Mouse (Mus musculus) T-helper 1 cell (primary cell): Measurements from ENCODE around the gene Zdhhc4.

Experiments
- in situ Hi-C: fragments of 300-600 bp; cut with MboI, MseI; formaldehyde crosslinking; loops from one replicate; pipeline ENCODE4 v1.15.1; 2025; ENCODE audit warnings: high pct_unique_total_duplicates

Gene Zdhhc4

GRCm38 (mm10) chr5:143328690-143329495 lies at the start of gene Zdhhc4:
Gene Zdhhc4 (minus strand): TSS chr5:143329256.
- in situ Hi-C loops: no loop called here

DNA sequence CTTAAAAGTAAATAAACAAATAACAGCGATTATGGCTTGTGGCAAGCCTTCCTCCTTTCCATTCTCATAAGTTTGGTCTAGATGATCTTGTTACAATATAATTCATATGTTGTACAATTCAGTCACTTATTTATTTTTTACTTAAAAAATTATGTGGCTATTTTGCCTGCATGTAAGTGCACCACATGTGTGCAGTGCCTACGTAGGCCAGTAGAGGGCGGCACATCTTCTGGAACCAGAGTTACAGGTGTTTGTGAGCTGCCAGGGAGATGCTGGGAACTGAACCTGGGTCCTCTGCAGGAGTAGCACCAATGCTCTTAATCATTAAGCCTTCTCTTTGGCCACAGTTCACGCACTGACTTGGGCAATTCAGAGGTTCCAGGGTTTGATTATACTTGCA lies 47.1 kb upstream of the Zdhhc4 start:
- in situ Hi-C loops: no loop called here

GRCm38 (mm10) chr5:143375242-143375641 lies 46.2 kb upstream of the Zdhhc4 start:
- in situ Hi-C loops: no loop called here

GRCm38 (mm10) chr5:143372818-143373217 lies 43.8 kb upstream of the Zdhhc4 start:
- in situ Hi-C loops: no loop called here

DNA sequence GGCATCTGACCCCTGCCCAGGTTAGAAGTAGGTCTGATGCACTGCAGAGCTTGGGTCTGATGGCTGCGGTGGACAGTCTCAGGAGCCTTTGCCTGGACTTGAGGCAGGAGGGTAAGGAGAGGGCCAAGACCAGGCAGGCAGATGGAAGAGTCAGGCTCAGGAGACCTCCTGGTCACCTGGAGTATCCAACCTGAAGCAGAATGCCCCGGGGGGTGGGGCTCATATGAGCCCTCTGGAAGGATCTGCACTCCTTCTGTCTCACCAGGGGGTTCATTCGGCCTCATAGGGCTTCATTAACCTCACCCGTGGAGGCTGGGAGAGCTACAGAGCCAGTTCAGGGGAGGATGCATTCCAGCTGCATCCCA lies 42.1 kb upstream of the Zdhhc4 start:
- in situ Hi-C loops: no loop called here

DNA sequence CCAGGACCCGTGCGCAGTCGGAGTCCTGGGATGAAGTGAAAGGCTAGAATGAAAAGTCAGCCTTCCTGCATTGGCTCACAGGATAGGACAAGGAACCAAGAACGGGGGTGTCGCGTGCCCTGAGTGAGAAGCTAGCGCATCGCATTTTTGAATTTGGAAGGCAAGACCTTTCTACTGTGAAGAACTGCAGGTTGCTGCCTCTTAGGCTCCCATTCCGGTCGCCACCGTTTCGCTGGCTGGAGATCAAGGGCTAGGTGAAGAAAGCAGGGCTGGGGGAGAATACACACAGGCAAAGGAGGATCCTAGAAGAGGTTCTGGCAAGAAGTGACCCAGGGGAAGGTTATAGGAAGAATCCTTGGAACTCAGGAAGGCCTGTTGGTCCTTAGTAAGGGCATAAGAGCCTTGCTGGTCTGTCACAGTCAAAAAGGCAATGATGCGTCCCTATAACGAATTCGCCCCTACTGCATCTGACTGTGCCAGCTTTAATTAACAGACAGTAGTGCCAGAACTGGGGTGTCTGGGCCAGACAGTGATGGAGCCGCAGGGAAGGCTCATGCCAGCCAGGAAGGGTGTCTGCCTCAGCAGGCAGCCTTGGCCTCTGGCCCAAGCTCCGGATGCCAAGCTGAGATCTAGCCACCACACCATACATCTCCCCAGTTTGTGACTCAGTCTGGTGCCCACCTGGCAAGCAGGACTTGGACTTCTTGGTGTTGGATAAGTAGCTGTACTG lies 41.5 kb upstream of the Zdhhc4 start:
- in situ Hi-C loops: no loop called here

DNA sequence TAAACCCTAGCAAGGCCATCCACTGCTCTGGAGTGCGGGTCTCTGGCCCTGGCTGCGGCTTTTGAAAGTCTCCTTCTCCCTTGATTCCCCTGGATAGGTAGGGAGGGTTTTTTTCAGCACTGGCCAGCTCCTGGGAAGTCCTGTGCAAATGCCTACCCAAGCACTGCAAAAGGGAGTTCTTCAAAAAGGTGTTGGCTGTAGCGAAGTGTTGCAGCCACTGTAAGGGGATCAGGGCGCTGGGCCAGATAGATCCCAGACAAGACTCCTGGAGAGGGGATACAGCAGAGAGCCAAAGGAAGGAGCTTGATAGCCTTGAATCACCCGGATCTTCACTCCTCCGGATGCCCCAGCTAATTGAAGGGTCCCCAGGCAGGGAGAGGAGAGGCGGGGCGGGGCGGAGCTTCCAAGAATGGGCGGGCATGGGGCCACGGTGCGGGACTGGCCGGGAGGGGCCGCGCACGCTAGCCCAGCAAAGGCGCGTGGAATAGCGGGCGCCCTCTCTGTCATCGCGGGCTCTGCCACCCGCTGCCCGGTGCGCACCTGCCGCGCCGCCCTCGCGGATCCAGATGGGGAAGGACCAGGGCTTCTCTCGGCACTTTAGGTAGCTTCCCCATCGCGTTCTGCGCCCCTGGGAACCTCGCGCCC lies 40.7 kb upstream of the Zdhhc4 start:
- in situ Hi-C loops: no loop called here

DNA sequence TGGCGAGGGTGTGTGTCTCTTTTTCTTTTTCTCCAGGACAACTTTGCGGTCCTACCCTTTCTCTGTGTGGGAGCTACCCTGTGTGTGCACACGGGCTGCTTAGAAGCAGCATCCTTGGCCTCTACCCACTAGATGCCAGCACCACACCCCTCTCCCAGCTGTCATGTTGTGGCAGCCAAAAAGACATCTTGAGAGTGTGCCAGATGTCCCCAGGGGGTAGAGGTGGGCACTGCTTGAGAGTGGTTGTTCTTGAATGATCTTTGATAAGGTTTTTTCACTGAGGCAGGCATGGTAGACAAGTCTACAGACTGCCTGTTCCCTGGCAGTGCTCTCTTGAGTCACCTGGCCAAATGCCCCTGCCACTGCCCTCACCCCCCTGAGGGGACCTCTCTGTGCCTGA lies 38.9 kb upstream of the Zdhhc4 start:
- in situ Hi-C loops: no loop called here

GRCm38 (mm10) chr5:143363678-143364615 lies 34.9 kb upstream of the Zdhhc4 start:
- in situ Hi-C loops: no loop called here

DNA sequence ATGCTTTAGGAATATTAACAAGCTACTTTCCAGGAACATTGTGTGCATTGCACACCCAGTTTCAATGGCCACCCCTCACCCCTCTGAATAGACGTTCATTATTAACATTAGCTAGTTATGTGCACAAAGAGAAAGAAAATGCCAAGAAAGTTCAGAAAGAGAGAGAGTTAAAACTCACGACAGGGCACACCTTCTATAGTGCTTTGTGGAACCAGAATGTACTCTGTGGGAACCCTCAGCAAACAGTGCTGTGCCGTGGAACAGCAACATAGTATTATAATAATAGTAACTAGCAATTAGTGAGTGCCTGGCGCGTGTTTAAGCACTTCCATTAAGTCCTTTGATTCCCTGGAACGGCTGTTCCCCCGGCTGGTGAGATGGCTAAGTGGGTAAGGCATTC lies 32.4 kb upstream of the Zdhhc4 start:
- in situ Hi-C loops: no loop called here

GRCm38 (mm10) chr5:143360000-143360399 lies 30.9 kb upstream of the Zdhhc4 start:
- in situ Hi-C loops: loop anchor here (10.0 kb wide), 1 partner anchor 515 kb away; no protein-coding TSS in a partner anchor

- in situ Hi-C loops: loop anchor here (10.0 kb wide), 1 partner anchor 516 kb away; no protein-coding TSS in a partner anchor
Measured at GRCm38 (mm10) chr5:143359263-143359662, 30.2 kb upstream of the Zdhhc4 start.

GRCm38 (mm10) chr5:143357564-143357963 lies 28.5 kb upstream of the Zdhhc4 start:
- in situ Hi-C loops: loop anchor here (10.0 kb wide), 1 partner anchor 517 kb away; no protein-coding TSS in a partner anchor

DNA sequence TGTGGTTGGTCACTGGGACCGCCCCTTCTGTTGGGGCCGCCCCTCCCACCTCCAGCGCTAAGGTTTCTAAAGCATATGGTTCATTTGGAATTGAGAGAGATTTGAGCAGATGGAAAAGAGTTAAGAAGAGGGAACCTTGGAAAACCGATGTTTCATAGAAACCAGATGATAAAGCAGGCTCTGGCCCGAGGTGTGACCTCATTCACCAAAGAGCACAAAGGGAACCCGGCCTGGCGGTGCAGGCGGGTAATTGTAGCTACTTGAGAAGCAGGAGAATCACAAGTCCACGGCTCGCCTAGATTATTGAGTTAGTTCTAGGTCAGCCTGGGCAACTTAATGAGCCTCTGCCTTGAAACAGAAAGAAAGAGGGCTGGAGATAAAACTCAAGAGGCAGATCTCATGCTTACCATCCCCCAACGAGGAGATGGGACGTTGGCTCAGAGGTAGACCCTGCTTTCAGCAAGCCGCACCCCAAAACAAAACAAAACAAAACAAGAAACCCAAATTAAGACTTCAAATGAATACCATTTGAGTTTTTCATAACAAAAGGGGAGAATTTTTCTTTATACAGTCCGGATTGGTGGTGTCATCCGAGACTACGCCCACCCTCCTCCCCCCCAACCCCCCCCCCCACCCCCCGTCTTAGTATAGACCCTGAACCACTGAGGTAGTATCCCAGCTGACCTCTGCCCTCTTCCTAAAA lies 27.8 kb upstream of the Zdhhc4 start, which contains the start of gene Grid2ip:
Grid2ip (plus strand) TSS at position 653 of the 703 bp plus-strand sequence.
- in situ Hi-C loops: loop anchor here (10.0 kb wide), 1 partner anchor 518 kb away; no protein-coding TSS in a partner anchor

DNA sequence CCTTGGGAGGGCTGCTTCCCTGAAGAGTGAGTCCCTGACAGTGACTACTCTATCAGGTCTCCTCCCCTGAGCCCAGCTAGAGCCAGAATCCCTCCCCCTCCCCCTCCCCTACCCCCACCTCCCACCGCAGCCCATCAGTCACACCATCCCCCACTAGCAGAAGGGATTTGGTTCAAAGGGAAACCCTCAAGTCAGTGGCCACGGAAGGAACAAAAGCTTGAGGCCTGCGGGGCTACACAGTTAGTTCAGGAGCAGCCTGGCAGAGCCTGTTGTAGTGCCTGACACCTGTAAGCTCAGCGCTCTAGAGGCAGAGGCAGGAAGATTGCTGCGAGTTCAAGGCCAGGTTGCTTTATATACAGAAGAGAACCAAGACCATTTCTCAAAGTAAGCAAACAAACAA lies 27.0 kb upstream of the Zdhhc4 start:
- in situ Hi-C loops: loop anchor here (10.0 kb wide), 1 partner anchor 519 kb away; no protein-coding TSS in a partner anchor

- in situ Hi-C loops: no loop called here
Measured at GRCm38 (mm10) chr5:143346367-143346766, 17.3 kb upstream of the Zdhhc4 start.

DNA sequence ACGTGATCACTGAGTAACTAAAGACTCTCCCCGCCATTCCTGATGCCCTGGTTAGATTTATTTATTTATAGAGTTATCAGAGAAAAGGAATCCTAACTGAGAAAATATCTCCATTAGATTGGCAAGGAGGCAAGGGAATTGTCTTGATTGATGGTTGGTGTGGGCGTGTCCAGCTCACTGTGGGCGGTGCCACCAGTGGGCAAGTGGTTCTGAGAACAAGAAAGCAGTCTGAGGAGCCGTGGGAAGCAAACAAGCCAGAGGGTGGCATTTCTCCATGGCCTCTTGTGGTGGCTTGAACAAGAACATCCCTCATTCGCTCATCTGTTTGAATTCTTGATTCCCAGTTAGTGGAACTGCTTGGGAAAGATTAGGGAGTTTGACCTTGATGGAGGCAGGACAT lies 10.5 kb upstream of the Zdhhc4 start:
- in situ Hi-C loops: no loop called here

DNA sequence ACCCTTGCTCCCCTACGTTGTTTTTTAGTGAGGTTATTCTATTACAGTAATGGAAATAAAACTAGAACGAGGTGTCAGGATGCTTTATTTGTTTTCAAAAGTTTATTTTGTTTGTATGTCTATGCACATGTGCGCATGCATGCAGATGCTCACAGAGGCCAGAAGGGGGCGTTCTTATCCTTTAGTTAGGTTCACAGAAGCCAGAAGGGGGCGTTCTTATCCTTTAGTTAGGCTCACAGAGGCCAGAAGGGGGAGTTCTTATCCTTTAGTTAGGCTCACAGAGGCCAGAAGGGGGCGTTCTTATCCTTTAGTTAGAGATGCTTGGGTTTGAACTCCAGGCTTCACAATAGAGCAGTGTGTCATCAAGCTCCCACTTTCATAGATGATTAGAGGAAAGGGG lies 7.5 kb upstream of the Zdhhc4 start:
- in situ Hi-C loops: no loop called here

GRCm38 (mm10) chr5:143335089-143335460 lies 6.0 kb upstream of the Zdhhc4 start:
- in situ Hi-C loops: no loop called here

GRCm38 (mm10) chr5:143334418-143335088 lies 5.5 kb upstream of the Zdhhc4 start:
- in situ Hi-C loops: no loop called here
